Mouse (Mus musculus) cerebellum, adult 2 months (tissue): ENCODE measurements around the gene Syt13. TPM values are rescaled to one million over a fixed set of nuclear protein-coding genes. Genes with fewer than 3 reads are reported as not detected.

Source experiments
- DNase-seq, 2 experiments: peaks; one replicate each; pipeline ENCODE4 v3.0.0; 2021
- H3K27ac ChIP-seq: fragments of 200-500 bp; 2 replicates; pipeline ENCODE4 v1.5.1; 2012; ENCODE audit warnings: low read length, control low read depth, inconsistent platforms; ENCODE audit not compliant: insufficient read depth
- H3K27me3 ChIP-seq: fragments of 200-500 bp; 2 replicates; pipeline ENCODE4 v1.6.1; 2012; ENCODE audit warnings: inconsistent platforms, mild to moderate bottlenecking, low read length, moderate library complexity; ENCODE audit not compliant: control insufficient read depth, insufficient read depth
- H3K4me1 ChIP-seq: fragments of 200-500 bp; 2 replicates; pipeline ENCODE4 v1.6.1; 2011; ENCODE audit warnings: low read length; ENCODE audit not compliant: control insufficient read depth, insufficient read depth
- H3K4me3 ChIP-seq: fragments of 200-500 bp; replicated peaks from 2 replicates; pipeline ENCODE3; 2011; ENCODE audit warnings: mild to moderate bottlenecking, low read depth, low read length, control low read depth; ENCODE audit not compliant: insufficient read depth
- CTCF ChIP-seq: fragments of 200-500 bp; IDR thresholded peaks from 2 replicates; pipeline ENCODE4 v1.5.1; 2011; ENCODE audit warnings: low read depth, mild to moderate bottlenecking, control low read depth, low read length, moderate library complexity, borderline replicate concordance; ENCODE audit not compliant: insufficient read depth
- POLR2A ChIP-seq: fragments of 200-500 bp; IDR thresholded peaks from 2 replicates; pipeline ENCODE4 v1.6.1; 2011; ENCODE audit warnings: low read length, control low read depth, borderline replicate concordance; ENCODE audit not compliant: insufficient read depth
- WGBS: fragments of 180-500 bp; shearing (Covaris S2); methylation state at CpG from one replicate; pipeline ENCODE4 v1.1.7; 2018; 5-methylcytosine and 5-hydroxymethylcytosine counted together
- polyA plus RNA-seq: library from polyadenylated mRNA; depleted of rRNA; stranded (reverse); fragments of >200 nt; gene quantifications from 2 replicates; pipeline ENCODE4 v1.2.3, GENCODE M21; 2012

Gene Syt13
- polyA plus RNA-seq, 1 experiment, result 110 TPM

DNA sequence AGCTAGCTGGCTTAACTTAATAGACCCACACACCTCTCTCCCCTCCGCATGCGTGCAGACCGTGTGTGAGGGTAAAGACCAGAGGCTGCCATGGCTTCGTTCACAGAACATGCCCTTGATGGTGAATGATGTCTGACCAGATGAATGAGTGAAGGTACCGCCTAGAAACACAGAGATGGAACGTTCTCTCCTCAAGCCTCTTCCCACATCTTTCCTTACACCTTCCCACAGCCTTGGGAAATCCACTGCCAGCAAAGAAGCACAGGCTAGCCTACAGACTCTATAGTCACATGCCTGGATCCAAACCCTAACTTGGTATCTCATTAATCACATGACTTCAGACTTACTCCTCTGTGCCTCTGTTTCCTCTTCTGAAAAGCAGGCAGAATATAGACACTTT is 18.5 kb downstream of the Syt13 start:
- H3K4me1 ChIP-seq, result peaks cover 40% of the 10 kb centered on the region
- no peaks in the 10 kb centered on the region for H3K27me3 ChIP-seq
- H3K4me3 ChIP-seq, result no peak overlapping the region
- TF ChIP-seq CTCF, result no peak
- no peak for TF ChIP-seq POLR2A
- no peak for DNase-seq
- WGBS, result 87% methylated on average over 6 of the region's 6 CpGs
- H3K27ac ChIP-seq, result peak overlapping the region; percentile 53; the same call in 1 of the 2 replicates

- Histone ChIP-seq H3K27ac (peak overlapping the region; percentile 94), H3K4me1 (peaks cover 46% of the 10 kb centered on the region), H3K4me3 (no peak overlapping the region), H3K27me3 (no peaks in the 10 kb centered on the region)
- 7% methylated on average over 10 of the region's 10 CpGs for WGBS
- no peak for TF ChIP-seq CTCF
- TF ChIP-seq POLR2A, result no peak
- peak; percentile 63 to 64 for DNase-seq
Observed at GRCm38 (mm10) chr2:92934312-92934982, 19.5 kb downstream of the Syt13 start.

DNA sequence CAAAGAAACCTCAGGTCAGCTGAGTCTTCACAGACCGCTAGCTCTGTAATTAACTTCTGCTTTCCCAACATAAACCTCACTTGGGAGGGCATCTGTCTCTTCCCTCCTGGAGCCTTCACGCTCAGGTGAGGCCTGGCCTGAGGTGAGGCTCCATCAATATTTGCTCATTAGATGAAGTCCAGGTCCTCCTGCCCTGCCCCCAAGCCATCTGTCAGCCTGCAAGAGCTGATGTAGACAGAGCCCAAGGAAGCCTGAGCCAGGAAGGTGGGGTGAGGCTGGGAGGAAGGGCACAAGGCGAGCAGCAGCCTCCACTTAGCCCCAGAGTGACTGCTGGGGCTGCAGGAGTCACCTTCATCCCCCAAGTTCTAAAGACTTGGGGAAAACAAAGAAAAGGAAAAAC is 20.6 kb downstream of the Syt13 start:
- Histone ChIP-seq H3K27ac (peak overlapping the region; percentile 94), H3K27me3 (no peaks in the 10 kb centered on the region), H3K4me3 (no peak overlapping the region), H3K4me1 (peaks cover 55% of the 10 kb centered on the region)
- peak; percentile 92 to 97 for DNase-seq
- WGBS, result 9% methylated on average over 3 of the region's 3 CpGs
- TF ChIP-seq CTCF (no peak), POLR2A (0 out of 2 replicates have a peak, but pooled peaks have one; percentile 14)

- 78% methylated on average over 5 of the region's 5 CpGs for WGBS
- no peaks in the 10 kb centered on the region for H3K27me3 ChIP-seq
- no peak for TF ChIP-seq CTCF
- no peak for TF ChIP-seq POLR2A
- no peak for DNase-seq
- peaks cover 78% of the 10 kb centered on the region for H3K4me1 ChIP-seq
- no peak overlapping the region for H3K27ac ChIP-seq
- no peak overlapping the region for H3K4me3 ChIP-seq
Observed at GRCm38 (mm10) chr2:92938063-92938462, 23.2 kb downstream of the Syt13 start.

- no peak overlapping the region for H3K4me3 ChIP-seq
- TF ChIP-seq CTCF (no peak), POLR2A (no peak)
- H3K4me1 ChIP-seq, result peaks cover 77% of the 10 kb centered on the region
- 76% methylated on average over 7 of the region's 7 CpGs for WGBS
- peak in 1 of 2 experiments; percentile 74 for DNase-seq
- H3K27ac ChIP-seq, result peak overlapping the region; percentile 36; the same call in 1 of the 2 replicates
- no peaks in the 10 kb centered on the region for H3K27me3 ChIP-seq
Observed at GRCm38 (mm10) chr2:92938827-92939226, 23.9 kb downstream of the Syt13 start.

- Histone ChIP-seq H3K4me3 (no peak overlapping the region), H3K27me3 (no peaks in the 10 kb centered on the region), H3K4me1 (peaks cover 65% of the 10 kb centered on the region), H3K27ac (peak overlapping the region; percentile 86)
- DNase-seq, result no peak
- TF ChIP-seq CTCF (no peak), POLR2A (no peak)
- WGBS, result 45% methylated on average over 9 of the region's 9 CpGs
Observed at GRCm38 (mm10) chr2:92940963-92941362, 26.1 kb downstream of the Syt13 start.

DNA sequence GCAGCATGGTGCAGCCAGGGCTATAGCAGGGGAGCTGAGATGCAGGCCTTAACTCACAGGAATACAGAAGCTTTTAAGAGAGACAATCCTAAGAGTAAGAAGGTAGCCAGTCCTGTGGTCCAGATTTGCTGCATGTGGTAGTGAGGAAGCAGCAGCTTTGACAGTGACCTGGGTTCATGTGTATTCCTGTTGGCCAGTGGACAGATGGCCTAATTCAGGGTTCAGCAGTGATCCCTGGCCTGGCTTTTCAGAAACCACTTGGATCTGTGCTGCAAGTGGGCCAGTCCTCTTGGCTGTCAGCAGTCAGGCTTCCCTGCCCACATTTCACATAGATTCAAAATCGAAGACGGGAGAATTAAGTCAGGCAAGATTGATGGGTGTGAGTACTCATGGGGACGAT is 26.6 kb downstream of the Syt13 start:
- 11% methylated on average over 3 of the region's 3 CpGs for WGBS
- Histone ChIP-seq H3K27ac (peak overlapping the region; percentile 56), H3K4me1 (peaks cover 66% of the 10 kb centered on the region), H3K4me3 (no peak overlapping the region), H3K27me3 (no peaks in the 10 kb centered on the region)
- DNase-seq, result peak; percentile 63 to 74
- TF ChIP-seq POLR2A, result no peak
- TF ChIP-seq CTCF, result no peak

DNA sequence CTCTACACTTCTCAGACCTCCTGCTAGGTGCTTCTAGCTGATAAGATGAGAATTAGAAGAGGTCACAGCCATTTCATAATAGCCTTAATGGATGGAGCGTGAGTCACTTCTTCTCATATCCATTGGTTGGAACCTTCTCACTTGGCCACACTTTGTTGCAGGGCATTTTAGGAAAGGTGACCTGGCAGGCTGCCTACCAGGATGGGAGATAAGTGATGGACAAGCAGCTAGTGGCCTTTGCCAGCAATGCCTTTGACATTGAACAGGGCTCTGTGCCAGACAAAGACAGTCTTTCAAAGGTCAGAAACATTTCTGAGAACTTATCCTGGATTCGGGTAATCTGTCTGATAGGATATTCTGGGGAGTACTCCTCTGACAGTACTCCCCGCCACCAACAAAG is 28.5 kb downstream of the Syt13 start:
- DNase-seq, result no peak
- H3K4me1 ChIP-seq, result peaks cover 64% of the 10 kb centered on the region
- H3K27me3 ChIP-seq, result no peaks in the 10 kb centered on the region
- 80% methylated on average over 3 of the region's 3 CpGs for WGBS
- no peak overlapping the region for H3K4me3 ChIP-seq
- no peak overlapping the region for H3K27ac ChIP-seq
- TF ChIP-seq CTCF (no peak), POLR2A (no peak)

DNA sequence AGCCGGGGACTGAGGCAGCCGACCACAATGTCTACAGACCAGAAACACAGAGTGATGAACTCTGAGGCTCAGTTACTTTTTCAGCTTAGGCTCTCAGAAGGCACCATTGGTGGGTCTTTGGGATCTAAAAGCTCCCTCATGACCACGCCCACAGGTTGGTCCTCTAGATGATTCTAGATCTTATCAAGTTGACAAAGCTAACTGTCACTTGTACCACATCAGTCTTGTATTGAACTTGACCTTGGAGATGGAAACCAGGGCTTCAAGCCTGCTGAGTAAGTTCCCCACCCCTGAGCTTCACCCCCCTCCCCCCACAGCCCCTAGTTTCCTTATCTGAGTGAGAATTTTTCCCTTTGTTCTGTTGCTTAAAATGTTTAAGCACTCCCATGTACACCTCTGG is 29.5 kb downstream of the Syt13 start:
- H3K27me3 ChIP-seq, result no peaks in the 10 kb centered on the region
- DNase-seq, result no peak
- TF ChIP-seq CTCF (no peak), POLR2A (no peak)
- H3K4me3 ChIP-seq, result no peak overlapping the region
- WGBS, result 92% methylated on average over 3 of the region's 3 CpGs
- H3K27ac ChIP-seq, result no peak overlapping the region
- peaks cover 66% of the 10 kb centered on the region for H3K4me1 ChIP-seq
